Mouse (Mus musculus): ENCODE measurements around the gene Bst2. TPM values are rescaled to one million over a fixed set of nuclear protein-coding genes. Genes with fewer than 3 reads are reported as not detected.

Bst2 gene
- 16.0 and 23.4 TPM in 2 replicates for polyA plus RNA-seq (2015; fragmentation: Nextera tagmentation; extraction: Ambion mirVana)

GRCm38 (mm10) chr8:71537028-71537867 lies at the start of gene Bst2:
Gene Bst2, minus strand, starts transcription at chr8:71537456.
- Histone ChIP-seq H3K9ac (peak within 1 kb of the TSS; percentile 47; the same call in 1 of the 2 replicates), H3K4me2 (peak within 1 kb of the TSS; percentile 53), H3K9me3 (no peaks in the 10 kb centered on the region), H3K27ac (replicated peaks) (no peak within 1 kb of the TSS), H3K4me3 (peak within 1 kb of the TSS; percentile 33), H3K36me3 (no peaks in the 10 kb centered on the region), H3K4me1 (replicated peaks) (peaks cover 9% of the 10 kb centered on the region), H3K27me3 (peaks cover 37% of the 10 kb centered on the region)
- ATAC-seq (ENCODE audit: low read depth) = no peak
- WGBS = 3% methylated on average over 37 of the region's 37 CpGs

GRCm38 (mm10) chr8:71586891-71587290 lies 49.6 kb upstream of the Bst2 start:
- Histone ChIP-seq H3K4me3 (no peak overlapping the region), H3K9ac (no peak overlapping the region), H3K27me3 (no peaks in the 10 kb centered on the region), H3K4me1 (replicated peaks) (peaks cover 11% of the 10 kb centered on the region), H3K9me3 (no peaks in the 10 kb centered on the region), H3K36me3 (peaks cover 45% of the 10 kb centered on the region), H3K4me2 (no peak overlapping the region), H3K27ac (replicated peaks) (no peak overlapping the region)
- WGBS = 72% methylated on average over 2 of the region's 2 CpGs
- no peak for ATAC-seq (ENCODE audit: low read depth)

DNA sequence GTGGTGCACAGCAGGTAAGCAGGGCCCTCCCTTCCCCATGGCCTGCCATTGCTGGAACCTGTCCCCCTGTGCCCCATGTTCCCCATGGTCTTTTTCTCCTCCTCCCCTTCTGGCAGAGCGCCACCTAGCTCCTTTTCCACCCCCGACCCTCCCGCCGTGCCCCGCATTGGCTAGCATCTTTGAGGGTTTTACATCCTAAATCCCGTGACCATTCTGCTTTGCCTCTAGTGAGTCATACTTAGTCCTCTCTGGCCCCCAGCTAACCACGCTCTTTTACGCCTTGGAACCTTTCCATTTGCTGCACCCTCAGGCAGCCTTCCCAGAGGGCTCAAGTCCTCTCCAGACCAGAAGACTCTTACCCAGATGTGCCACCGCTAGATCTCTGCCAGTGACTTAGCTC lies 42.9 kb upstream of the Bst2 start:
- no peak overlapping the region for H3K4me2 ChIP-seq
- H3K27me3 ChIP-seq = no peaks in the 10 kb centered on the region
- no peak overlapping the region for H3K4me3 ChIP-seq
- WGBS = 21% methylated on average over 9 of the region's 9 CpGs
- no peak overlapping the region for H3K27ac ChIP-seq (replicated peaks)
- peaks cover 48% of the 10 kb centered on the region for H3K36me3 ChIP-seq
- H3K9me3 ChIP-seq = no peaks in the 10 kb centered on the region
- peaks cover 15% of the 10 kb centered on the region for H3K4me1 ChIP-seq (replicated peaks)
- no peak; the same call in 1 of the 2 replicates for ATAC-seq (ENCODE audit: low read depth)
- no peak overlapping the region for H3K9ac ChIP-seq

DNA sequence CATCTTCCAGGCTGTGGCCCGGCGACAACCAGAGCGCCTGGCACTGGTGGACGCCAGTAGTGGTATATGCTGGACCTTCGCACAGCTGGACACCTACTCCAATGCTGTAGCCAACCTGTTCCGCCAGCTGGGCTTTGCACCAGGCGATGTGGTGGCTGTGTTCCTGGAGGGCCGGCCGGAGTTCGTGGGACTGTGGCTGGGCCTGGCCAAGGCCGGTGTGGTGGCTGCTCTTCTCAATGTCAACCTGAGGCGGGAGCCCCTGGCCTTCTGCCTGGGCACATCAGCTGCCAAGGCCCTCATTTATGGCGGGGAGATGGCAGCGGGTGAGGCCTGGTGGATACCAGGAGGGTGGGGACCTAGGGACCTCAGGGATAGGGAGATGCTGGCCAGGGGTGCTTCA lies 42.2 kb upstream of the Bst2 start:
- Histone ChIP-seq H3K4me1 (replicated peaks) (peaks cover 19% of the 10 kb centered on the region), H3K27me3 (no peaks in the 10 kb centered on the region), H3K4me2 (no peak overlapping the region), H3K4me3 (no peak overlapping the region), H3K27ac (replicated peaks) (0 out of 2 replicates have a peak overlapping the region, but pooled peaks have one; percentile 5), H3K9ac (no peak overlapping the region), H3K9me3 (no peaks in the 10 kb centered on the region), H3K36me3 (peaks cover 40% of the 10 kb centered on the region)
- no peak for ATAC-seq (ENCODE audit: low read depth)
- 84% methylated on average over 14 of the region's 14 CpGs for WGBS

DNA sequence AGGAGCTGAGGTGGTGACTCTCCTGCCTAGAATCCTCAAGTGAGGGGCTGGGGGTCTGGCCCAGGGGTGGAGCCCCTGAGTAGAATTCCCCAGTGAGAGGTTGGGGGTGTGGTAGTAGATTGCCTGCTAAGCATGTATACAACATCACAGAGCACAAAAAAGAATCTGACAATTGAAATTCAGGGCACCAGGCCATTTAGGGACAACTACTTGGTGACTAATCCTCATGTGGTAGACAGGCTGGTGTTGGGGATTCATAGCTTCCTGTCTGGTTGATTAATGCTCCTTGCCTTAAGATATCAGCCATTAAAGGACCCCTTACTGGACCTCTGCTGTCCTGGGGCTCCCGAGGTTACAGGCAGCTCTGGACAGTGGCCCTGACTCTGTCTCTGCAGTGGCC lies 41.8 kb upstream of the Bst2 start:
- H3K4me2 ChIP-seq = no peak overlapping the region
- no peaks in the 10 kb centered on the region for H3K27me3 ChIP-seq
- no peak overlapping the region for H3K27ac ChIP-seq (replicated peaks)
- H3K9me3 ChIP-seq = no peaks in the 10 kb centered on the region
- no peak overlapping the region for H3K9ac ChIP-seq
- H3K4me1 ChIP-seq (replicated peaks) = peaks cover 23% of the 10 kb centered on the region
- WGBS = 53% methylated on average over 1 of the region's 1 CpGs
- H3K4me3 ChIP-seq = no peak overlapping the region
- peaks cover 36% of the 10 kb centered on the region for H3K36me3 ChIP-seq
- no peak for ATAC-seq (ENCODE audit: low read depth)

DNA sequence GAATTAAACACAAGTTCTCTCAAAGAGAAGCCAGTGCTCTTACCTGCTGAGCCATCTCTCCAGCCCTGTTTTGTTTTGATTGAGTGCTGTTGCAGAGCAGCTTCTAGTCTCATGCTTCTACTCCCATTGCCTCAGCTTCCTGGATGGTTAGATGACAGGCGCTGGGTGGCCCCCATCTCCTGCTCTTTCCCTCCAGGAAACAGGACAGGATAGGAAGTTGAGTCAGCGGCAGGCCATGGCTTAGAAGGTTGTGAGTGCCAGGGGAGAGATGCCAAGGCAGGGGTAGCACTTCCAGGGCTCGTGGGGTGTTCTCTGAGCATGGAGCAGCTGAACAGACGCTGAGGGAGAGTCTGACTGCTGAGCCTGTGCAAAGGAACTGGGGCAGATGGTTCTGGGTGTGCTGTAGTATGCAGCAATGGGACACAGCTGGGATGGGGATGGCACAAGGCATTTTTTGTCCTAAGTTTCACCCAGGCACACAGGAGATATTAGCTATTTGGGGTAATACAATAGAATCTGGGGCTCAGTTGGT lies 40.7 kb upstream of the Bst2 start:
- no peak overlapping the region for H3K4me3 ChIP-seq
- peaks cover 28% of the 10 kb centered on the region for H3K4me1 ChIP-seq (replicated peaks)
- H3K4me2 ChIP-seq = no peak overlapping the region
- H3K27ac ChIP-seq (replicated peaks) = no peak overlapping the region
- no peak for ATAC-seq (ENCODE audit: low read depth)
- H3K36me3 ChIP-seq = peaks cover 31% of the 10 kb centered on the region
- H3K9ac ChIP-seq = no peak overlapping the region
- H3K27me3 ChIP-seq = no peaks in the 10 kb centered on the region
- no peaks in the 10 kb centered on the region for H3K9me3 ChIP-seq
- 82% methylated on average over 4 of the region's 4 CpGs for WGBS

GRCm38 (mm10) chr8:71575020-71575419 lies 37.8 kb upstream of the Bst2 start:
- 68% methylated on average over 1 of the region's 1 CpGs for WGBS
- no peaks in the 10 kb centered on the region for H3K9me3 ChIP-seq
- peaks cover 6% of the 10 kb centered on the region; the same call in 1 of the 2 replicates for H3K36me3 ChIP-seq
- H3K4me1 ChIP-seq (replicated peaks) = peaks cover 44% of the 10 kb centered on the region
- no peak overlapping the region for H3K9ac ChIP-seq
- no peak overlapping the region for H3K4me3 ChIP-seq
- no peaks in the 10 kb centered on the region for H3K27me3 ChIP-seq
- ATAC-seq (ENCODE audit: low read depth) = no peak
- no peak overlapping the region for H3K4me2 ChIP-seq
- H3K27ac ChIP-seq (replicated peaks) = no peak overlapping the region

- H3K4me2 ChIP-seq = no peak overlapping the region
- no peaks in the 10 kb centered on the region for H3K27me3 ChIP-seq
- no peak overlapping the region for H3K9ac ChIP-seq
- H3K36me3 ChIP-seq = peaks cover 1% of the 10 kb centered on the region; the same call in 1 of the 2 replicates
- peaks cover 40% of the 10 kb centered on the region for H3K4me1 ChIP-seq (replicated peaks)
- H3K27ac ChIP-seq (replicated peaks) = no peak overlapping the region
- WGBS = 71% methylated on average over 7 of the region's 7 CpGs
- ATAC-seq (ENCODE audit: low read depth) = no peak
- no peaks in the 10 kb centered on the region for H3K9me3 ChIP-seq
- no peak overlapping the region for H3K4me3 ChIP-seq
Observed at GRCm38 (mm10) chr8:71574426-71574825, 37.2 kb upstream of the Bst2 start.

- Histone ChIP-seq H3K4me2 (peak overlapping the region; percentile 84), H3K4me3 (peak overlapping the region; percentile 66), H3K27me3 (peaks cover 11% of the 10 kb centered on the region; the same call in 1 of the 2 replicates), H3K36me3 (no peaks in the 10 kb centered on the region), H3K9ac (peak overlapping the region; percentile 18), H3K27ac (replicated peaks) (peak overlapping the region; percentile 80), H3K4me1 (replicated peaks) (peaks cover 53% of the 10 kb centered on the region), H3K9me3 (no peaks in the 10 kb centered on the region)
- no peak for ATAC-seq (ENCODE audit: low read depth)
- 64% methylated on average over 9 of the region's 9 CpGs for WGBS
Observed at GRCm38 (mm10) chr8:71572847-71573633, 35.8 kb upstream of the Bst2 start.

DNA sequence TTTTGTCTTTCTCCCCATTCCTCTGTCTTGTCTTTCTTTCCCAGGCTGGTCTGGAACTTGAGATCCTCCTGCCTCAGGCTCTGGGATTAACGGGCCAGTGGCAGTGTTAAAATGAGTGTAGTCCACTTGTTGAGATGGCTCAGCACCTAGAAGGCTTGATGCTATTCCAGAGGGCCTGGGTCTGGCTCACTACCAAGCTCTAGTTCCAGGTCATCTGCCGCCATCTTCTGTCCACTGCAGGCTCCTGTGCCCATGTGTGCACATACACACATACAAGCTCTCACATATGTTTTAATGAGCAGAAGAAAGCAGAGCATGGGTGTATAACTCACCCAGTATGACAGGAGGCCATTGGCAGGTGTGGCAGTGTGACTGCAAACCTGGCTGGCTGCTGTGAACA lies 34.8 kb upstream of the Bst2 start:
- no peaks in the 10 kb centered on the region for H3K9me3 ChIP-seq
- WGBS = 85% methylated on average over 2 of the region's 2 CpGs
- no peak for ATAC-seq (ENCODE audit: low read depth)

GRCm38 (mm10) chr8:71570291-71570954 lies 33.2 kb upstream of the Bst2 start:
- Histone ChIP-seq H3K9me3 (no peaks in the 10 kb centered on the region), H3K27ac (replicated peaks) (peak overlapping the region; percentile 82), H3K4me1 (replicated peaks) (peaks cover 53% of the 10 kb centered on the region), H3K36me3 (no peaks in the 10 kb centered on the region), H3K4me2 (peak overlapping the region; percentile 84), H3K4me3 (peak overlapping the region; percentile 66), H3K9ac (peak overlapping the region; percentile 83), H3K27me3 (peaks cover 36% of the 10 kb centered on the region)
- ATAC-seq (ENCODE audit: low read depth) = peak; percentile 87
- under 1% methylated on average over 41 of the region's 41 CpGs for WGBS

More for the DNA sequence above, 34.8 kb upstream of the Bst2 start:
- Histone ChIP-seq H3K4me2 (peak overlapping the region; percentile 84), H3K4me1 (replicated peaks) (peaks cover 53% of the 10 kb centered on the region), H3K36me3 (no peaks in the 10 kb centered on the region), H3K27me3 (peaks cover 19% of the 10 kb centered on the region), H3K9ac (peak overlapping the region; percentile 83; the same call in 1 of the 2 replicates), H3K27ac (replicated peaks) (peak overlapping the region; percentile 80), H3K4me3 (peak overlapping the region; percentile 66)
